Mouse (Mus musculus): Measurements from ENCODE around the gene Ypel2. TPM values are rescaled to one million over a fixed set of nuclear protein-coding genes. Genes with fewer than 3 reads are reported as not detected.

Ypel2 gene
- polyA plus RNA-seq, 1 experiment = 16.2 TPM

- H3K36me3 ChIP-seq (ENCODE audit: control insufficient read depth, insufficient read depth, low read length) = peaks cover 54% of the 10 kb centered on the region
- H3K27me3 ChIP-seq (ENCODE audit: control insufficient read depth, insufficient read depth, low read length) = no peaks in the 10 kb centered on the region
- no peak for TF ChIP-seq POLR2A (IDR thresholded peaks at IDR 0.05; ENCODE audit: control insufficient read depth, extremely low read depth, insufficient read depth, low read length, poor library complexity)
- no peak for TF ChIP-seq CTCF (IDR thresholded peaks at IDR 0.05; ENCODE audit: borderline replicate concordance, control insufficient read depth, extremely low read depth, insufficient read depth, low read length, poor library complexity)
- H3K4me3 ChIP-seq (ENCODE audit: control insufficient read depth, insufficient read depth, low read length) = no peak overlapping the region
- 90% methylated on average over 8 of the region's 8 CpGs for WGBS
- no peak overlapping the region for H3K27ac ChIP-seq (ENCODE audit: control insufficient read depth, insufficient read depth, low read length)
- no peaks in the 10 kb centered on the region for H3K4me1 ChIP-seq (replicated peaks; ENCODE audit: control insufficient read depth, insufficient read depth, low read length)
- no peak for DNase-seq
Observed at GRCm38 (mm10) chr11:86945058-86945457, 48.4 kb downstream of the Ypel2 start.

GRCm38 (mm10) chr11:86944539-86944938, 49.0 kb downstream of the Ypel2 start:
- TF ChIP-seq CTCF (IDR thresholded peaks at IDR 0.05; ENCODE audit: borderline replicate concordance, control insufficient read depth, extremely low read depth, insufficient read depth, low read length, poor library complexity) = no peak
- DNase-seq = no peak
- Histone ChIP-seq H3K27ac (ENCODE audit: control insufficient read depth, insufficient read depth, low read length) (no peak overlapping the region), H3K4me3 (ENCODE audit: control insufficient read depth, insufficient read depth, low read length) (no peak overlapping the region), H3K36me3 (ENCODE audit: control insufficient read depth, insufficient read depth, low read length) (peaks cover 57% of the 10 kb centered on the region), H3K4me1 (replicated peaks; ENCODE audit: control insufficient read depth, insufficient read depth, low read length) (no peaks in the 10 kb centered on the region), H3K27me3 (ENCODE audit: control insufficient read depth, insufficient read depth, low read length) (no peaks in the 10 kb centered on the region)
- WGBS = 98% methylated on average over 8 of the region's 8 CpGs

DNA sequence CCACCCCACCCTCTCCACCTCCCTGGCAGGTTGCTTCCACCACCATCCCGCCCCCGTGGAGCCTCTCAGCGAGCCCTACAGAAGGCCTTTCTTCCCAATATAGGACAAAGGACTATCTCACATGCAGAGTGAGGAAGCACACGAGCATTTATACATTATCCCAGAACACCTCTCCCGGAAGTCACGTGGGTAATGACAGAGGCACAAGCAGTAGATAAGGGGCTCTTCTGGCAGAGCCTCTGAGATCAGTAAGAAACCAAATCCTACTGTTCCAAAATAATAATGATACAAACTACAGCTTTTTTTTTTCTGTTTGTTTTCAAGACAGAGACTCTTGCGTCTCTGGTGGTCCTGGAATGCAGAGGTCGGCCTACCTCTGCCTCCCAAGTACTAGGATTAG, 51.6 kb downstream of the Ypel2 start:
- DNase-seq = no peak
- no peak overlapping the region for H3K4me3 ChIP-seq (ENCODE audit: control insufficient read depth, insufficient read depth, low read length)
- 97% methylated on average over 8 of the region's 8 CpGs for WGBS
- TF ChIP-seq POLR2A (IDR thresholded peaks at IDR 0.05; ENCODE audit: control insufficient read depth, extremely low read depth, insufficient read depth, low read length, poor library complexity) = no peak
- no peak for TF ChIP-seq CTCF (IDR thresholded peaks at IDR 0.05; ENCODE audit: borderline replicate concordance, control insufficient read depth, extremely low read depth, insufficient read depth, low read length, poor library complexity)
- no peaks in the 10 kb centered on the region for H3K4me1 ChIP-seq (replicated peaks; ENCODE audit: control insufficient read depth, insufficient read depth, low read length)
- H3K36me3 ChIP-seq (ENCODE audit: control insufficient read depth, insufficient read depth, low read length) = peaks cover 64% of the 10 kb centered on the region
- H3K27ac ChIP-seq (ENCODE audit: control insufficient read depth, insufficient read depth, low read length) = no peak overlapping the region
- H3K27me3 ChIP-seq (ENCODE audit: control insufficient read depth, insufficient read depth, low read length) = no peaks in the 10 kb centered on the region

- H3K36me3 ChIP-seq (ENCODE audit: control insufficient read depth, insufficient read depth, low read length) = peaks cover 52% of the 10 kb centered on the region
- no peak overlapping the region for H3K4me3 ChIP-seq (ENCODE audit: control insufficient read depth, insufficient read depth, low read length)
- DNase-seq = no peak
- TF ChIP-seq POLR2A (IDR thresholded peaks at IDR 0.05; ENCODE audit: control insufficient read depth, extremely low read depth, insufficient read depth, low read length, poor library complexity) (no peak), CTCF (IDR thresholded peaks at IDR 0.05; ENCODE audit: borderline replicate concordance, control insufficient read depth, extremely low read depth, insufficient read depth, low read length, poor library complexity) (no peak)
- H3K27me3 ChIP-seq (ENCODE audit: control insufficient read depth, insufficient read depth, low read length) = no peaks in the 10 kb centered on the region
- 96% methylated on average over 6 of the region's 6 CpGs for WGBS
- peaks cover 4% of the 10 kb centered on the region for H3K4me1 ChIP-seq (replicated peaks; ENCODE audit: control insufficient read depth, insufficient read depth, low read length)
- no peak overlapping the region for H3K27ac ChIP-seq (ENCODE audit: control insufficient read depth, insufficient read depth, low read length)
Observed at GRCm38 (mm10) chr11:86939503-86939902, 54.0 kb downstream of the Ypel2 start.

DNA sequence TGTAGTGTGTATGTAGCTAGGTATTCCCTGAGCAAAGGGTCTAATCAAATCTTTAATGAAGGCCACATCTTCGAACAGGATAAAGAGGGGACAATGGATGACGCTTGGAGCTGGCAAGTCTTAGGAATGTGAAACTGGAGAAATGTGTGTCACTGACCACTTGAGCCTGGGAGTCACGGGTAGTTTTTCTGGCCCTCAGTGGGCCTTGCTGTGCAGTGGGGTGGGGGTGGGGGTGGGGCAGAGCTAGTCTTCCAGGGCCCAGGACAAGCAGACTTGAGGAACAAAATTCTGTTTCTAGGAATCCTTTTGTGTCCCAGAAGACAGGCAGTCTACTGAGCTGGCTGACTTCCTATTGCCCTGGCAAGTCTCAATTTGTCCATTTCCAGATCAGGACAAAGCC, 55.0 kb downstream of the Ypel2 start:
- DNase-seq = no peak
- WGBS = 94% methylated on average over 3 of the region's 3 CpGs
- peaks cover 4% of the 10 kb centered on the region for H3K4me1 ChIP-seq (replicated peaks; ENCODE audit: control insufficient read depth, insufficient read depth, low read length)
- peaks cover 43% of the 10 kb centered on the region for H3K36me3 ChIP-seq (ENCODE audit: control insufficient read depth, insufficient read depth, low read length)
- H3K27ac ChIP-seq (ENCODE audit: control insufficient read depth, insufficient read depth, low read length) = no peak overlapping the region
- no peaks in the 10 kb centered on the region for H3K27me3 ChIP-seq (ENCODE audit: control insufficient read depth, insufficient read depth, low read length)
- no peak overlapping the region for H3K4me3 ChIP-seq (ENCODE audit: control insufficient read depth, insufficient read depth, low read length)
- TF ChIP-seq POLR2A (IDR thresholded peaks at IDR 0.05; ENCODE audit: control insufficient read depth, extremely low read depth, insufficient read depth, low read length, poor library complexity) (no peak), CTCF (IDR thresholded peaks at IDR 0.05; ENCODE audit: borderline replicate concordance, control insufficient read depth, extremely low read depth, insufficient read depth, low read length, poor library complexity) (no peak)

DNA sequence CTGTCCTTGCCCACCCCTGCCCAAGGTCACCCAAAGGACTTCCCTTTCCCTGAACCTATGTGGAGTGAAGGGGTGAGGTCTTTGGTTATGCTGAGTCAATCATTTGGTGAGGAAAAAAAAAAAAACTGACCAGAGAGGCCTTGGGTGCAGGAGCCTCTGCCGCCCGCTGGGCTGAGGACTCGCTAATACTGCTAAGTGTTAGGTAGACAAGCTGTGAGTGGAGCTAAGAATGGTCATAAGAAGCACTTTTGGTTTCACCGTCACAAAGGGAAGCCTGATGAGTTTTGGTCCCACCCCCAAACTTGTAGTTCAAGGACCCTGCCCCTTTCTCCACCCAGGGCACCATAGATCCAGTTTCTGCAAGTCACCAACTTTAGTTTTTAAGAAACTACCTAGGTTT, 55.4 kb downstream of the Ypel2 start:
- Histone ChIP-seq H3K36me3 (ENCODE audit: control insufficient read depth, insufficient read depth, low read length) (peaks cover 38% of the 10 kb centered on the region), H3K4me3 (ENCODE audit: control insufficient read depth, insufficient read depth, low read length) (no peak overlapping the region), H3K27ac (ENCODE audit: control insufficient read depth, insufficient read depth, low read length) (no peak overlapping the region), H3K4me1 (replicated peaks; ENCODE audit: control insufficient read depth, insufficient read depth, low read length) (peaks cover 4% of the 10 kb centered on the region), H3K27me3 (ENCODE audit: control insufficient read depth, insufficient read depth, low read length) (no peaks in the 10 kb centered on the region)
- 96% methylated on average over 4 of the region's 4 CpGs for WGBS
- TF ChIP-seq CTCF (IDR thresholded peaks at IDR 0.05; ENCODE audit: borderline replicate concordance, control insufficient read depth, extremely low read depth, insufficient read depth, low read length, poor library complexity) = no peak
- no peak for TF ChIP-seq POLR2A (IDR thresholded peaks at IDR 0.05; ENCODE audit: control insufficient read depth, extremely low read depth, insufficient read depth, low read length, poor library complexity)
- no peak for DNase-seq

DNA sequence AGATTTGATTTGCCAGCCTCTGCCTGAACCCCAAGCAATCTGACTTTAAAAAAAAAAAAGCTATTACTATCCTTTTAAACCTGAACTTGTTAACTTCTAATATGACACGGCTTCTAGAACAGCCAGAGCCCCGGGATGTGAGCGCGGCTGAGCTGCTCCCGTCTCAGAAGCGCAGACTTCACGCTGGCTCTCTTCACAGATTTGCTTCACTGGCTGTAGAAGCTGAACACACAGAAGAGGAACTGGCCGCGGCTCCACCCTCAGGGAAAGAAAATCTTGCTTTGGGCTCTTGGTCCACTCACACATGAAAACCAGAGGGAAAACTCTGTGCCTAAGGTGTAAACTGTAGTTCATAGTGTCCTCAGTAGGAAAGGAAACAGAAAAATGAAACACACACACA, 56.6 kb downstream of the Ypel2 start:
- no peaks in the 10 kb centered on the region for H3K27me3 ChIP-seq (ENCODE audit: control insufficient read depth, insufficient read depth, low read length)
- H3K27ac ChIP-seq (ENCODE audit: control insufficient read depth, insufficient read depth, low read length) = no peak overlapping the region
- H3K36me3 ChIP-seq (ENCODE audit: control insufficient read depth, insufficient read depth, low read length) = peaks cover 27% of the 10 kb centered on the region
- TF ChIP-seq CTCF (IDR thresholded peaks at IDR 0.05; ENCODE audit: borderline replicate concordance, control insufficient read depth, extremely low read depth, insufficient read depth, low read length, poor library complexity) = no peak
- TF ChIP-seq POLR2A (IDR thresholded peaks at IDR 0.05; ENCODE audit: control insufficient read depth, extremely low read depth, insufficient read depth, low read length, poor library complexity) = no peak
- WGBS = 72% methylated on average over 9 of the region's 9 CpGs
- no peak overlapping the region for H3K4me3 ChIP-seq (ENCODE audit: control insufficient read depth, insufficient read depth, low read length)
- no peak for DNase-seq
- peaks cover 4% of the 10 kb centered on the region for H3K4me1 ChIP-seq (replicated peaks; ENCODE audit: control insufficient read depth, insufficient read depth, low read length)

Data from thymus, adult 2 months (tissue).